Mouse (Mus musculus) midbrain, embryonic 14.5 days (tissue): ENCODE measurements around the gene Nup98. TPM values are rescaled to one million over a fixed set of nuclear protein-coding genes. Genes with fewer than 3 reads are reported as not detected.

ENCODE experiments used
- ATAC-seq: fragments of 200-750 bp; cut with Nextera tagmentation; 2 replicates; pipeline ENCODE4 v1.8.0; 2017; ENCODE audit warnings: moderate number of reproducible peaks, moderate library complexity; ENCODE audit not compliant: low FRiP score, low TSS enrichment
- DNase-seq: peaks from one replicate; pipeline ENCODE4 v3.0.0-alpha.2; 2015
- H3K27ac ChIP-seq: fragments of 300-500 bp; sonication (generic); replicated peaks from 2 replicates; pipeline ENCODE4 v1.5.1; 2014; ENCODE audit warnings: mild to moderate bottlenecking, low read depth, low read length, moderate library complexity
- H3K27me3 ChIP-seq: fragments of 300-500 bp; sonication (generic); 2 replicates; pipeline ENCODE4 v1.6.1; 2014; ENCODE audit warnings: low read length, control low read depth, mixed read lengths; ENCODE audit not compliant: control insufficient read depth, insufficient read depth
- H3K36me3 ChIP-seq: fragments of 300-500 bp; sonication (generic); 2 replicates; pipeline ENCODE4 v1.6.1; 2014; ENCODE audit warnings: low read length, control low read depth; ENCODE audit not compliant: control insufficient read depth, insufficient read depth
- H3K4me1 ChIP-seq: fragments of 300-500 bp; sonication (generic); 2 replicates; pipeline ENCODE4 v1.6.1; 2014; ENCODE audit warnings: mild to moderate bottlenecking, antibody characterized with exemption, low read length, control low read depth; ENCODE audit not compliant: control insufficient read depth, insufficient read depth
- H3K4me2 ChIP-seq: fragments of 300-500 bp; sonication (generic); 2 replicates; pipeline ENCODE4 v1.6.1; 2014; ENCODE audit warnings: mild to moderate bottlenecking, low read length, moderate library complexity
- H3K4me3 ChIP-seq: fragments of 300-500 bp; sonication (generic); replicated peaks from 2 replicates; pipeline ENCODE4 v1.5.1; 2014; ENCODE audit warnings: low read depth, low read length
- H3K9ac ChIP-seq: fragments of 300-500 bp; sonication (generic); replicated peaks from 2 replicates; pipeline ENCODE4 v1.6.1; 2014; ENCODE audit warnings: mild to moderate bottlenecking, low read length, moderate library complexity
- H3K9me3 ChIP-seq: fragments of 300-500 bp; sonication (generic); 2 replicates; pipeline ENCODE4 v1.6.1; 2016; ENCODE audit warnings: low read length, control low read depth, mixed read lengths; ENCODE audit not compliant: control insufficient read depth
- WGBS: fragments of 180-500 bp; shearing (Covaris S2); extraction: QIAGEN DNeasy Blood & Tissue Kit; methylation state at CpG from one replicate; pipeline ENCODE4 v1.1.7; 2014; 5-methylcytosine and 5-hydroxymethylcytosine counted together
- polyA plus RNA-seq: library from polyadenylated mRNA; unstranded; fragments of >200 nt; fragmentation: Nextera tagmentation; extraction: Ambion mirVana; gene quantifications from 2 replicates; pipeline ENCODE4 v1.2.1, GENCODE M21; 2014

The Nup98 gene
- polyA plus RNA-seq, 1 experiment from 2014 or later: 28.5 TPM

DNA sequence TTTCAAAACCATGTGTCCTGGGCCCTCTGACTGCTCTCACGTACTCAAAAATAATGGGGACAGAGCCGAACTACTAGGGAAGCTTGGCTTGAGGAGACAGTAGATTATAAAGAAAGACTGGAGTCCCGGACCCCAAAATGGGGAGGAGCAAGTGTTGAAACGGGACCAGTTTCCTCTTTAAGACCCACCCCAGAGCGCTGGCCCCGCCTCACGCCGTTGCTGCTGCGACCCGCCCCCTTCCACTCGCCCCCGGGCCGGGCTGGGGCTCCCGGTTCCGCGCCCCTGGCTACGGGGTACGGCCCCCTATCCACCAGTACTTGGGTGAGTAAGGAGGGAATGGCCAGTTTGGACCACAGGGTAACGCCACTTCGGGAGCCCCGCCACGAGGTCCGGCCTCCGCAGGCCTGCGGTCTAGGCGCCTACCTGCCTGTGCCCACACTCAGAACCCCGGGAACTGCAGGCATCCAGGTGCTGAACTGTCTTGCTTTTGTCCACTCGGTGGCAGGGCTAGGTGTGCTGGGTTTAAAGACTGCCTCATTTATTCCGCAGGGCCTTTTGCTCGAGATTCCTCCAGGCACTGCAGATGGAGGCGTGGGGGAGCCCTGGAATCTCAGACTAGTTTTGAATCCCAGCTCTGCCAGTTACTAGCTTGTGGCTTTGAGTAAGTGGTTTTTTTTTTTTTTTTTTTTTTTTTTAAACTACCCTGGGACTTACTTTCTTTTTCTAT lies 13.0 kb upstream of the Nup98 start:
- peak; percentile 72 for DNase-seq
- 2% methylated on average over 31 of the region's 31 CpGs for WGBS
- H3K27ac ChIP-seq: no peak overlapping the region
- H3K4me3 ChIP-seq: peak overlapping the region; percentile 54
- peak overlapping the region; percentile 57 for H3K9ac ChIP-seq
- H3K9me3 ChIP-seq: no peaks in the 10 kb centered on the region
- peak overlapping the region; percentile 59 for H3K4me2 ChIP-seq
- no peaks in the 10 kb centered on the region for H3K27me3 ChIP-seq
- no peaks in the 10 kb centered on the region for H3K36me3 ChIP-seq
- ATAC-seq: peak; percentile 84
- no peaks in the 10 kb centered on the region for H3K4me1 ChIP-seq

GRCm38 (mm10) chr7:102222336-102222735 lies 12.4 kb upstream of the Nup98 start:
- H3K36me3 ChIP-seq: no peaks in the 10 kb centered on the region
- no peak overlapping the region for H3K27ac ChIP-seq

GRCm38 (mm10) chr7:102221899-102222298 lies 11.9 kb upstream of the Nup98 start:
- DNase-seq (no peak), ATAC-seq (no peak)
- Histone ChIP-seq H3K27me3 (no peaks in the 10 kb centered on the region), H3K4me1 (no peaks in the 10 kb centered on the region), H3K36me3 (no peaks in the 10 kb centered on the region), H3K4me3 (peak overlapping the region; percentile 54), H3K27ac (no peak overlapping the region), H3K9me3 (no peaks in the 10 kb centered on the region), H3K9ac (no peak overlapping the region), H3K4me2 (peak overlapping the region; percentile 59)
- WGBS: 62% methylated on average over 1 of the region's 1 CpGs

More at GRCm38 (mm10) chr7:102222336-102222735, 12.4 kb upstream of the Nup98 start:
- Histone ChIP-seq H3K4me1 (no peaks in the 10 kb centered on the region), H3K4me3 (peak overlapping the region; percentile 54), H3K9ac (no peak overlapping the region; the same call in 1 of the 2 replicates), H3K9me3 (no peaks in the 10 kb centered on the region), H3K27me3 (no peaks in the 10 kb centered on the region), H3K4me2 (peak overlapping the region; percentile 59)
- peak; percentile 84 for DNase-seq
- under 1% methylated on average over 10 of the region's 13 CpGs for WGBS
- peak; percentile 66 for ATAC-seq

- Histone ChIP-seq H3K27ac (peak overlapping the region; percentile 97), H3K4me2 (peak overlapping the region; percentile 68), H3K27me3 (no peaks in the 10 kb centered on the region), H3K9ac (peak overlapping the region; percentile 62; the same call in 1 of the 2 replicates), H3K9me3 (no peaks in the 10 kb centered on the region), H3K4me1 (peaks cover 13% of the 10 kb centered on the region), H3K4me3 (peak overlapping the region; percentile 52), H3K36me3 (no peaks in the 10 kb centered on the region)
- no peak for DNase-seq
- 65% methylated on average over 3 of the region's 3 CpGs for WGBS
- ATAC-seq: no peak
Observed at GRCm38 (mm10) chr7:102211071-102211470, 1.1 kb upstream of the Nup98 start.

GRCm38 (mm10) chr7:102208806-102209363 lies 1.1 kb downstream of the Nup98 start:
- H3K36me3 ChIP-seq: no peaks in the 10 kb centered on the region
- H3K4me1 ChIP-seq: peaks cover 13% of the 10 kb centered on the region
- no peak for ATAC-seq
- peak overlapping the region; percentile 88 for H3K9ac ChIP-seq
- H3K27me3 ChIP-seq: no peaks in the 10 kb centered on the region
- DNase-seq: no peak
- H3K4me2 ChIP-seq: peak overlapping the region; percentile 60
- WGBS: 61% methylated on average over 4 of the region's 4 CpGs
- H3K9me3 ChIP-seq: no peaks in the 10 kb centered on the region
- no peak overlapping the region for H3K27ac ChIP-seq
- peak overlapping the region; percentile 72 for H3K4me3 ChIP-seq

DNA sequence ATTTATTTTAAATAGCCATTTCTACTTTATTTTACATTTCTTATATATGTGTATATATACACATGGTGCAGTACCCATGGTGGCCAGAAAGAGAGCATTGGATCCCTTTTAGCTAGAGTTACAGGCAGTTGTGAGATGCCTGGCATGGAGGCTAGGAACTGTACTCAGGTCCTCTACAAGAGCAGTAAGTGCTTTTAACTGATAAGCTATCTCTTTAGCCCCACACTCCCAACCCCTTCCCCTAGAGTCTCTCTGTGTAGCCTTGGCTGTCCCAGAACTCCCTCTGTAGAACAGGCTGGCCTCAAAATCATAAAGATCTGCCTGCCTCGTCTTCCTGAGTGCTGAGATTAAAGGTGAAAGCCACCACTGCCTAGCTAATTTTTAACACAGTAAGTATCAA lies 4.3 kb downstream of the Nup98 start:
- no peak overlapping the region for H3K9ac ChIP-seq
- no peak for DNase-seq
- H3K4me3 ChIP-seq: no peak overlapping the region
- no peaks in the 10 kb centered on the region for H3K9me3 ChIP-seq
- WGBS: 94% methylated on average over 1 of the region's 1 CpGs
- peaks cover 13% of the 10 kb centered on the region for H3K4me1 ChIP-seq
- no peak for ATAC-seq
- H3K36me3 ChIP-seq: no peaks in the 10 kb centered on the region
- no peak overlapping the region for H3K27ac ChIP-seq
- no peaks in the 10 kb centered on the region for H3K27me3 ChIP-seq
- no peak overlapping the region for H3K4me2 ChIP-seq

GRCm38 (mm10) chr7:102204296-102204857 lies 5.6 kb downstream of the Nup98 start:
- ATAC-seq (no peak), DNase-seq (no peak)
- no peak overlapping the region for H3K27ac ChIP-seq
- H3K4me2 ChIP-seq: no peak overlapping the region
- no peak overlapping the region for H3K4me3 ChIP-seq
- no peaks in the 10 kb centered on the region for H3K9me3 ChIP-seq
- H3K27me3 ChIP-seq: no peaks in the 10 kb centered on the region
- no peaks in the 10 kb centered on the region; the same call in 1 of the 2 replicates for H3K36me3 ChIP-seq
- H3K4me1 ChIP-seq: peaks cover 13% of the 10 kb centered on the region
- H3K9ac ChIP-seq: no peak overlapping the region
- 91% methylated on average over 3 of the region's 3 CpGs for WGBS

- Histone ChIP-seq H3K27ac (no peak overlapping the region), H3K9me3 (no peaks in the 10 kb centered on the region), H3K9ac (no peak overlapping the region), H3K4me2 (no peak overlapping the region), H3K36me3 (no peaks in the 10 kb centered on the region; the same call in 1 of the 2 replicates), H3K4me3 (no peak overlapping the region), H3K27me3 (no peaks in the 10 kb centered on the region), H3K4me1 (no peaks in the 10 kb centered on the region)
- DNase-seq (no peak), ATAC-seq (no peak)
Observed at GRCm38 (mm10) chr7:102200996-102201785, 8.8 kb downstream of the Nup98 start.
